Mouse (Mus musculus): ENCODE data around the gene Trem1. TPM values are rescaled to one million over a fixed set of nuclear protein-coding genes. Genes with fewer than 3 reads are reported as not detected.
A peak's percentile ranks its signal among the peaks of the same experiment; 100 is the strongest.

Gene Trem1
- polyA plus RNA-seq, 1 experiment from 2014 or later, result 0.11 TPM

DNA sequence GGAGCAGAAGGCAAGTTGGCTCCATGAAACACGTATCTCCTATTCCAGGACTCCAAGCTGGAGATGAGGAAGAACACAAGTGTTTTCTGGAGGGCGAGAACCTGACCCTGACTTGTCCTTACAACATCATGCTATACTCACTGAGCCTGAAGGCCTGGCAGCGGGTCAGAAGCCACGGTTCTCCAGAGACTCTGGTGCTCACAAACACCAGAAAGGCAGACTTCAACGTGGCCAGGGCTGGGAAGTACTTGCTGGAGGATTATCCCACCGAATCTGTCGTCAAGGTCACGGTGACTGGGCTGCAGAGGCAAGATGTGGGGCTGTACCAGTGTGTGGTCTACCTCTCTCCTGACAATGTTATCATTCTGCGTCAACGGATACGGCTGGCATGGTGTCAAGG is 16.9 kb downstream of the Trem1 start:
- H3K4me1 ChIP-seq, result no peaks in the 10 kb centered on the region
- H3K9me3 ChIP-seq, result no peaks in the 10 kb centered on the region
- peaks cover 6% of the 10 kb centered on the region for H3K27me3 ChIP-seq (ENCODE audit: insufficient read depth, poor library complexity, severe bottlenecking)
- no peak overlapping the region for H3K4me3 ChIP-seq
- 78% methylated on average over 11 of the region's 11 CpGs for WGBS
- no peak overlapping the region for H3K27ac ChIP-seq
- no peak for DNase-seq (ENCODE audit: low spot score)
- H3K36me3 ChIP-seq, result no peaks in the 10 kb centered on the region

DNA sequence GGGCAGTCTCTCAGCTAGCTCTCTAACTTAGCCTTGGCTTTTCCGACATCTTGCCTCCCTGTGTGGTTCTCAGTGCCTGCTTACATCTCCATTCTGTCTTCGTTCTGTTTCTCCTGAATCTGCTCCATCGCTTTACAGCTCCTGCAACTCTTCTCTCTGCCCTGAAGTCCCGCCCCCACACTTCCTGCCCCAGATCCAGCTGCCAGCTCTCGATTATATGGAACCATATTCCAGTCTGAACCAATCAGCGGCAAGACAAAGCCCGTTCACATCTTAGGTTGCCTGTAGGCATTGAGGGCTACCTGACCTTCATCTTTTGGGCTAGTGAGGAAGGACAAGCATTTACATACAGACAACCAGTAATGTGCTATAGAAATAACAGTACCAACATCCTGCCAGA is 18.1 kb downstream of the Trem1 start:
- Histone ChIP-seq H3K27me3 (ENCODE audit: insufficient read depth, poor library complexity, severe bottlenecking) (peaks cover 6% of the 10 kb centered on the region), H3K4me1 (no peaks in the 10 kb centered on the region), H3K4me3 (no peak overlapping the region), H3K27ac (no peak overlapping the region), H3K36me3 (no peaks in the 10 kb centered on the region), H3K9me3 (no peaks in the 10 kb centered on the region)
- 86% methylated on average over 7 of the region's 7 CpGs for WGBS
- DNase-seq (ENCODE audit: low spot score), result no peak

DNA sequence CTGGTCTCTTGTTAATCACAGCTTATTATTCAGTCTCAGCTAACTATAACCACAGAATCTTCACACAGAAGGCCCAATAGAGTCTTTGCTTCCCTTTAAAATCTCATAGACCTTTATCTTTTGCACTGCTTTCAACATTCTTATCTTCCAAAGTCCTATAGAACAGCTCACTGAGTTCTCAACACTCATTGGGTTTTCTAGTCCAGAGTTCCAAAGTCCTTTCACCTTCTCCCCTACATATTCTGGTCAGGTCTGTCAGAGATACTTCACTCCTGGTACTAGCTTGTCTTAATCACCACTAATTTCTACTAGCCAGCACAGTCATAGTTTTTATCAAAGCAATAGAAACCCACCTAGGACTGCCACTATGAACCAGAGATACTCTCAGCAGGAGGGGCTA is 24.0 kb downstream of the Trem1 start:
- no peak overlapping the region for H3K4me3 ChIP-seq

DNA sequence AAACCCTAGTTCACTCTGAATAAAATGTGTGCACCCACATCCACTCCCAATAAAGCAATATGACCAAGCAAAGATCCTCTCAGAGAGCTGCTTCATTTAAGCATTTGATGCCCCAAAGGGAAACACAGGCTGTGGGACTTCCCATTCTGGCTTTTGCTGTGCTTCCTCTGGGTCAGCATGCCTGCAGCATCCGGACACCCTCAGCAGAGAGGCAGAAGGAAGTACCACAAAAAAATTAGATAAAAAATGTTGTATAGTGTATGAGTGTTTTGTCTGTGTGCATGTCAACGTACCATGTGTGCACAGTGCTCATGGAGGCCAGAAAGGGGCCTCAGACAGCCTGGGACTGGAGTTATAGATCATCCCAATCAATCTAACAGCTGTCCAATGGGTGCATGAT is 29.3 kb downstream of the Trem1 start:
- 78% methylated on average over 2 of the region's 2 CpGs for WGBS

More for the DNA sequence above, 24.0 kb downstream of the Trem1 start:
- Histone ChIP-seq H3K4me1 (no peaks in the 10 kb centered on the region), H3K27me3 (ENCODE audit: insufficient read depth, poor library complexity, severe bottlenecking) (no peaks in the 10 kb centered on the region), H3K27ac (no peak overlapping the region), H3K9me3 (peaks cover 11% of the 10 kb centered on the region; the same call in 1 of the 2 replicates), H3K36me3 (no peaks in the 10 kb centered on the region)
- DNase-seq (ENCODE audit: low spot score), result no peak

DNA sequence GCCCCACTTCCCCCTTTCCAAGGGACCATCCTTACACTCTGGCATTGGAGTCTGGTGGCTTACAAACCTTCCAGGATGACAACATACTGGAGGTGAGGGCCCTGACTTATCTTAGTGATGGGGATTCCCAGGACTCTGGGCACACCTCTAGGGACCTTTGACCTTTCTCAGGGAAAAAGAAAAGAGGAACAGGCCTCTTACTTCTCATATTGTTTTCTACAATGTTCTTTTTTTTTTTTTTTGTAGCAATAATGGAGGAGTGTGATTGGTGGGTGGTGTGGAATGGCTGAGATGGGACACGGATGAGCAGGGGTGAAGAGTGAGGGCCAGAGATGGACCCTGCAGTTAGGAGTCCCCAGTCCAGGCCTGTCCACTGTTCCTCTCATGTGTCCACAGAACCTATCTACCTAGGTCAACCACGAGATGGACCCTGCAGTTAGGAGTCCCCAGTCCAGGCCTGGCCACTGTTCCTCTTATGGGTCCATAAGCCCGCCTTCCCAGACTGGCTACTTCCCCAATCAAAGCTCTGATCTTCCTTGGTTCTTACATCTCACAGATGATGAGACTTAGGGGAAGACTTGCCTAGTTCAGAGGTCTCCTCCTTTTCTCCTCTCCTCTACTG is 31.3 kb downstream of the Trem1 start, which contains the start of gene Treml4:
Gene Treml4 (plus strand): TSS at position 555 of the 622 bp plus-strand sequence.
- no peaks in the 10 kb centered on the region for H3K27me3 ChIP-seq (ENCODE audit: insufficient read depth, poor library complexity, severe bottlenecking)
- H3K4me1 ChIP-seq, result no peaks in the 10 kb centered on the region
- peaks cover 10% of the 10 kb centered on the region; the same call in 1 of the 2 replicates for H3K9me3 ChIP-seq
- no peak within 1 kb of the TSS for H3K4me3 ChIP-seq
- H3K27ac ChIP-seq, result no peak within 1 kb of the TSS
- no peak for DNase-seq (ENCODE audit: low spot score)
- 85% methylated on average over 3 of the region's 3 CpGs for WGBS
- no peaks in the 10 kb centered on the region for H3K36me3 ChIP-seq

More for the DNA sequence above, 29.3 kb downstream of the Trem1 start:
- Histone ChIP-seq H3K36me3 (no peaks in the 10 kb centered on the region), H3K27me3 (ENCODE audit: insufficient read depth, poor library complexity, severe bottlenecking) (no peaks in the 10 kb centered on the region), H3K27ac (no peak overlapping the region), H3K9me3 (peaks cover 11% of the 10 kb centered on the region; the same call in 1 of the 2 replicates), H3K4me3 (no peak overlapping the region), H3K4me1 (no peaks in the 10 kb centered on the region)
- DNase-seq (ENCODE audit: low spot score), result no peak

DNA sequence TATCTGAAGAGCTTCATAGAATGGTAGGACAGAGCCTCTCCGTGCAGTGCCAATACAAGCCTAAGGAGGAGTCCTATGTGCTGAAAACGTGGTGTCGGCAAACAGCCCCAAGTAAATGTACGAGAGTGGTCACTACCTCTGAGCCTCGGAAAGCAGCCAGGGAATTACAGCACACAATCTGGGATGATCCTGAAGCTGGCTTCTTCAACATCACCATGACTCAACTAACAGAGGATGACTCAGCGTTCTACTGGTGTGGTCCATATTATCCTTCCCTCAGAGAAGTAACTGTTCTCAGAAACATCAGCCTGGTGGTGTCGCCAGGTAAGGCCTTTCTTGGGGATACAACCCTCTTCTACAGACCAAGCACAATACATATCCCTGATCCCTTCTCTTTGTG is 32.1 kb downstream of the Trem1 start:
- H3K36me3 ChIP-seq, result no peaks in the 10 kb centered on the region
- no peaks in the 10 kb centered on the region for H3K27me3 ChIP-seq (ENCODE audit: insufficient read depth, poor library complexity, severe bottlenecking)
- WGBS, result 84% methylated on average over 7 of the region's 7 CpGs
- H3K4me1 ChIP-seq, result no peaks in the 10 kb centered on the region
- H3K4me3 ChIP-seq, result no peak overlapping the region
- DNase-seq (ENCODE audit: low spot score), result no peak
- H3K9me3 ChIP-seq, result 0 out of 2 replicates have a peak, but pooled peaks cover 2% of the 10 kb centered on the region
- no peak overlapping the region for H3K27ac ChIP-seq

DNA sequence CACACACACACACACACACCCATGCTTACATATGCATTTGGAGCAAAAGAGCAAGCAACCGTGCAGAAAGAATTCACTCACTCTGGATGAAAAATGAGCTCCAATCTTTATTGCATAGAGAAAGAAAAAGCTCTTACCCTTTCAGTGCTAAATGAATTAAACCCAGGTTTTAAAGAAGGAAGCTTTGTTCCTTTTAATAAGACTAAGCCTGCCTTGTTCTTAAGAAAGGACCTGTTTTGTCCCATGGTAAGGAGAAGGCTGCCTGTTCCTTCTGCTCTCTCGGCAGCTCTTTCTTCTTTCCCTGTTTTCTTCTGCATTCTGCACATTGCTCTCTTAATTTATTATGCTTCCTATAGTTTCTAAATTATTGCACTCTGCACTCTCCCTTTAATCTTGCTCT is 33.6 kb downstream of the Trem1 start:
- 58% methylated on average over 2 of the region's 2 CpGs for WGBS
- Histone ChIP-seq H3K4me3 (no peak overlapping the region), H3K27me3 (ENCODE audit: insufficient read depth, poor library complexity, severe bottlenecking) (no peaks in the 10 kb centered on the region), H3K4me1 (no peaks in the 10 kb centered on the region), H3K36me3 (no peaks in the 10 kb centered on the region), H3K27ac (no peak overlapping the region), H3K9me3 (no peaks in the 10 kb centered on the region)
- no peak for DNase-seq (ENCODE audit: low spot score)

DNA sequence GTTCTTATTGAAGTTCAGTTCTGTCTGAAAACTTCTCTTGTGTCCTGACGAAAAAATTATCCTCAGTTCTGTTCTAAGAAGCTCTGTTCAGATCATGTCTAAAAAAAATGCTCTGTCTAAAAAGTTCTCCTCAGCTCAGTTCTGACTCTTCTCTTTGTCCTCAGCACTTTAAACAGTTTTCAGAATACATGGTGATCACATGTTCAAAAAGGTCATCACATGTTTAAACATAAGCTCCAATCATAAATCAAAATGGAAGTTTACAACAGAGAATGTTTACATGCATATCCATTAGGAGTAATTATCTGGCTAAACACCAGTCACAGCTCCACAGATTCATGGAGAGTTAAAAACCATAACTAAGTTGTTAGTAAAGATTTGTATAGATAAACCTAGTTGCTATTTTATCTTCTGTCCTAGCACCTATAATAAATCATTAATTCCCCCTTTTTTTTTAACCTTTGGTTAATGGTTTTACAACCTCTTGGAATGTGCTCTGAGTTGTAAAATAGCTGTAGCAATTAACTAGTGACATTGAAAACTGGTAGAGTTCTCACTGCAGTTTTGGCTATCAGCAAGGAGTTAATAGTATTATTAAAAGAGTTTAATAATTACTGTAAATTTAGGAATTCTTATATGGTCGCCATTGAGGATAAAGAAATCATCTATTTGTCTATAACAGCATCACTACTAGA is 34.2 kb downstream of the Trem1 start:
- WGBS, result 38% methylated on average over 2 of the region's 2 CpGs
- H3K27ac ChIP-seq, result no peak overlapping the region
- no peaks in the 10 kb centered on the region for H3K4me1 ChIP-seq
- no peak for DNase-seq (ENCODE audit: low spot score)
- H3K36me3 ChIP-seq, result no peaks in the 10 kb centered on the region
- no peaks in the 10 kb centered on the region for H3K9me3 ChIP-seq
- H3K4me3 ChIP-seq, result no peak overlapping the region
- no peaks in the 10 kb centered on the region for H3K27me3 ChIP-seq (ENCODE audit: insufficient read depth, poor library complexity, severe bottlenecking)

DNA sequence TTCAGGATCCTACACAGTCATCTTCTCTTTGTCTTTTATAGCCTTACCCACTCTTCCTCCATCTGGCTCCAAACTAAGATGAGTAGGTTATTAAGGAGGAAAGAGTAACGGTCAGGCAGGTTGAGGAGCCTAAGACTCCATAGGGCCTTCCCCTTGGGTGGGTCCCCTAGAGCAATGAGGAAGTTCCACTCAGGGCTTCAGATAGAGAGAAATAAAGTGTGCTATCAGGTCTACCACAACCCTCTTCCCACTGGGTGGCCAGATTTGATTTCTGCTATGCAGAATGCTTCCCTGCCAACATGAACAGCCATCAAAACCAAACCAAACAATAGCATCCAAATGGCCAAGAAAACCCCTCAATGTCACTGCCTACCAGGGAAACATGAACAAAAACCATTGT is 35.0 kb downstream of the Trem1 start:
- no peaks in the 10 kb centered on the region for H3K4me1 ChIP-seq
- no peaks in the 10 kb centered on the region for H3K36me3 ChIP-seq
- 85% methylated on average over 1 of the region's 1 CpGs for WGBS
- no peak overlapping the region for H3K27ac ChIP-seq
- no peak for DNase-seq (ENCODE audit: low spot score)
- no peaks in the 10 kb centered on the region for H3K9me3 ChIP-seq
- no peak overlapping the region for H3K4me3 ChIP-seq
- no peaks in the 10 kb centered on the region for H3K27me3 ChIP-seq (ENCODE audit: insufficient read depth, poor library complexity, severe bottlenecking)

DNA sequence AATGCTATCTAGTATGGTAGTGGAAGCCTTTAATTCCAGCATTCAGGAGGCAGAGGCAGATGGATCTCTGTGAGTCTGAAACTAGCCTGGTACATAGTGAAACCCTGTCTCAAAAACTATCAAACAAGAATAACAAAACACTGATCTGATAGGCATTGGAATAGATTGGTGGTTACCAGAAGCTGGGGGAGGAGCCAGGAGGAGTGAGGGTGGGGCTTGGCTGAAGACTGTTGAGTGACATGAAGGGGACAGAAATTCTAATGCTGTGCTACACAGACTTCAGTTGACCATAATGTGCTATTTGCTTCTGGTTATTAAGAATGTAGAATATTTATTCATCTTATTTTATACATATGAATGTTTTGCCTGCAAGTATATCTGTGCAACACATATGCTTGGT is 35.7 kb downstream of the Trem1 start:
- Histone ChIP-seq H3K36me3 (no peaks in the 10 kb centered on the region), H3K4me3 (no peak overlapping the region), H3K27ac (no peak overlapping the region), H3K4me1 (no peaks in the 10 kb centered on the region), H3K9me3 (no peaks in the 10 kb centered on the region), H3K27me3 (ENCODE audit: insufficient read depth, poor library complexity, severe bottlenecking) (no peaks in the 10 kb centered on the region)
- no peak for DNase-seq (ENCODE audit: low spot score)

DNA sequence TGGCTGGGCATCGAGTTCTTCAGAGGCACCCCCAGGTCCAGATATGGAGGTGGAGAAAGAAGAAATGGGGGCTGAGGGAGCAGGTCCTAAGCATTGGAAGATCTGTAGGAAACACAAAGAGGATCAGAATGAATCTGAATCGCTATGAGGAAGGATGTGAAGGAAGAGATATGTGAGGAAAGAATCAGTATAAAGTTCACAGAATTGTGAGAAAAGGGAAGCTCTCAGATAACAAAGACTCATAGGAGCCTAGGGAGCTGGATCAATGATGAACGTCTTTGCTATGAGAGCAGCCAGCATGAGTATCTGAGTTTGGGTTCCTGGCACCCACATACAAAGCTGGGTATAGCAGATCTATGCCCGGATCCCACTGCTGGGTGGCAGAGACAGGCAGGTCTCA is 37.3 kb downstream of the Trem1 start:
- Histone ChIP-seq H3K4me1 (no peaks in the 10 kb centered on the region), H3K9me3 (no peaks in the 10 kb centered on the region), H3K36me3 (no peaks in the 10 kb centered on the region), H3K27me3 (ENCODE audit: insufficient read depth, poor library complexity, severe bottlenecking) (no peaks in the 10 kb centered on the region), H3K4me3 (no peak overlapping the region), H3K27ac (no peak overlapping the region)
- peak; percentile 17 for DNase-seq (ENCODE audit: low spot score)
- 69% methylated on average over 4 of the region's 4 CpGs for WGBS

DNA sequence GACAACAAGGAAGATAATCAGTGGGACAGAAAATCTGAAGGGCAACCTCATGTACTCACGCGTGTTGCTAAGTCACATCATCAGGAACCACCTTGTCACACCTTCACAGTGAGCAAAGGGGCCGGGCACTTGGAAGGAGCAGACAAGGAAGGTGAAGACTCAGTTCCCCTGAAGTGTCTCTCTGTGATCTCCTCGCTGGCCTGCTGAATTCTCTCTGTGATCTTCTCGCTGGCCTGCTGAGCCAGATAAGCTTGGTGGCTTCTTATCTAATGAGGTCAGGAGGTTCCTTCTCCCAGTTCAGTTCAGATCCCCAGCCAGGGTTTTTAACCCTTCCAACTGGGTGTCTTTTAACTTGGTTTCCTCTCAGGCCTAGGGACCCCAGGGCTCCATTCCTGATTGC is 39.6 kb downstream of the Trem1 start:
- H3K27ac ChIP-seq, result no peak overlapping the region
- peak; percentile 94 for DNase-seq (ENCODE audit: low spot score)
- no peaks in the 10 kb centered on the region for H3K4me1 ChIP-seq
- 40% methylated on average over 5 of the region's 5 CpGs for WGBS
- no peaks in the 10 kb centered on the region for H3K36me3 ChIP-seq
- no peaks in the 10 kb centered on the region for H3K9me3 ChIP-seq
- H3K4me3 ChIP-seq, result no peak overlapping the region
- H3K27me3 ChIP-seq (ENCODE audit: insufficient read depth, poor library complexity, severe bottlenecking), result no peaks in the 10 kb centered on the region

DNA sequence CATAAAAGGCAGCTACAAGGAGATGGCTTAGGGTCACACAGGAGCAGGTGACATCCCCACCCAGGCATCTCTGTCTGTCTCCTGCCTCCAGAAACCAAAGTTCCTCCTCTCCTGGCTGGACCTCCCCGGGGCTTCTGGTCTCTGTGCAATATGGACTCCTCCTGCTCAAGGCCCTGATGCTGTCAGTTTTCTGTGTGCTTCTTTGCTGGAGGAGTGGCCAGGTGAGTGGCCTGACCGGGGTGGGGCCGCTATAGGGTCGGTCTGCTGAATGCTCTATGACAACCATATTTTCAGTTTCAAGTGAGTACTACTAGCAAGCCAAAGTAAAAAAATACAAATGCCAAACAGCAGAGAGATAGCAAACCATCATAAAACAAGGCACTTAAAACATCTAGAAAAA is 40.0 kb downstream of the Trem1 start:
- no peaks in the 10 kb centered on the region for H3K27me3 ChIP-seq (ENCODE audit: insufficient read depth, poor library complexity, severe bottlenecking)
- WGBS, result 79% methylated on average over 4 of the region's 4 CpGs
- no peaks in the 10 kb centered on the region for H3K4me1 ChIP-seq
- DNase-seq (ENCODE audit: low spot score), result no peak
- no peak overlapping the region for H3K4me3 ChIP-seq
- no peaks in the 10 kb centered on the region for H3K9me3 ChIP-seq
- H3K27ac ChIP-seq, result peak overlapping the region; percentile 59; the same call in 1 of the 2 replicates
- no peaks in the 10 kb centered on the region for H3K36me3 ChIP-seq

Data from heart, embryonic 10.5 days (tissue).